Mouse (Mus musculus) kidney, postnatal 0 days (tissue): ENCODE measurements around the gene Map7d1. TPM values are rescaled to one million over a fixed set of nuclear protein-coding genes. Genes with fewer than 3 reads are reported as not detected.

Experiments
- ATAC-seq: fragments of 200-750 bp; cut with Nextera tagmentation; replicated peaks from 2 replicates; pipeline ENCODE4 v1.8.0; 2017; ENCODE audit warnings: low read depth, moderate number of reproducible peaks, moderate TSS enrichment, moderate library complexity; ENCODE audit not compliant: low FRiP score
- DNase-seq: peaks from one replicate; pipeline ENCODE4 v3.0.0-alpha.2; 2016; ENCODE audit warnings: low spot score
- H3K27ac ChIP-seq: fragments of 300-500 bp; sonication (generic); 2 replicates; pipeline ENCODE4 v1.5.1; 2014; ENCODE audit warnings: mild to moderate bottlenecking
- H3K27me3 ChIP-seq: fragments of 300-500 bp; sonication (generic); 2 replicates; pipeline ENCODE4 v1.6.1; 2014; ENCODE audit warnings: low read length, mixed read lengths; ENCODE audit not compliant: insufficient read depth
- H3K36me3 ChIP-seq: fragments of 300-500 bp; sonication (generic); 2 replicates; pipeline ENCODE4 v1.6.1; 2014; ENCODE audit warnings: low read length, mixed read lengths; ENCODE audit not compliant: insufficient read depth
- H3K4me1 ChIP-seq: fragments of 300-500 bp; sonication (generic); replicated peaks from 2 replicates; pipeline ENCODE4 v1.6.1; 2014; ENCODE audit warnings: antibody characterized with exemption, low read length, mixed read lengths; ENCODE audit not compliant: insufficient read depth
- H3K4me2 ChIP-seq: fragments of 300-500 bp; sonication (generic); 2 replicates; pipeline ENCODE4 v1.6.1; 2014; ENCODE audit warnings: mild to moderate bottlenecking, low read length, moderate library complexity, mixed read lengths
- H3K4me3 ChIP-seq: fragments of 300-500 bp; sonication (generic); replicated peaks from 2 replicates; pipeline ENCODE4 v1.5.1; 2014; ENCODE audit warnings: low read depth, low read length
- H3K9ac ChIP-seq: fragments of 300-500 bp; sonication (generic); 2 replicates; pipeline ENCODE4 v1.6.1; 2014; ENCODE audit warnings: low read depth, low read length
- H3K9me3 ChIP-seq: fragments of 300-500 bp; sonication (generic); replicated peaks from 2 replicates; pipeline ENCODE4 v1.6.1; 2016; ENCODE audit warnings: low read length, inconsistent platforms, mixed read lengths
- CTCF ChIP-seq: IDR thresholded peaks from 2 replicates; pipeline ENCODE4 v1.5.1; 2016; ENCODE audit warnings: antibody characterized with exemption, low read depth, mild to moderate bottlenecking, moderate library complexity
- WGBS: fragments of 180-500 bp; shearing (Covaris S2); extraction: QIAGEN DNeasy Blood & Tissue Kit; methylation state at CpG from one replicate; pipeline ENCODE4 v1.1.7; 2014; 5-methylcytosine and 5-hydroxymethylcytosine counted together
- polyA plus RNA-seq: library from polyadenylated mRNA; unstranded; fragments of >200 nt; fragmentation: Nextera tagmentation; extraction: Ambion mirVana; gene quantifications from 2 replicates; pipeline ENCODE4 v1.2.1, GENCODE M21; 2015

Gene Map7d1
- polyA plus RNA-seq, 1 experiment from 2014 or later, result 27.3 TPM

GRCm38 (mm10) chr4:126194216-126194615 is 61.9 kb downstream of the Map7d1 start:
- Histone ChIP-seq H3K36me3 (peaks cover 24% of the 10 kb centered on the region), H3K27me3 (no peaks in the 10 kb centered on the region), H3K4me2 (no peak overlapping the region), H3K4me1 (peaks cover 8% of the 10 kb centered on the region; the same call in 1 of the 2 replicates), H3K27ac (no peak overlapping the region), H3K9me3 (no peaks in the 10 kb centered on the region), H3K4me3 (no peak overlapping the region), H3K9ac (no peak overlapping the region)
- ATAC-seq (no peak), DNase-seq (no peak)
- TF ChIP-seq CTCF, result no peak

GRCm38 (mm10) chr4:126190636-126191035 is 65.5 kb downstream of the Map7d1 start:
- Histone ChIP-seq H3K9me3 (no peaks in the 10 kb centered on the region), H3K27me3 (no peaks in the 10 kb centered on the region), H3K36me3 (peaks cover 30% of the 10 kb centered on the region), H3K4me1 (no peaks in the 10 kb centered on the region), H3K4me3 (no peak overlapping the region), H3K9ac (no peak overlapping the region), H3K4me2 (no peak overlapping the region), H3K27ac (no peak overlapping the region)
- no peak for TF ChIP-seq CTCF
- ATAC-seq (no peak), DNase-seq (no peak)
- WGBS, result 89% methylated on average over 2 of the region's 2 CpGs

GRCm38 (mm10) chr4:126187096-126187495 is 69.0 kb downstream of the Map7d1 start:
- 81% methylated on average over 3 of the region's 3 CpGs for WGBS
- TF ChIP-seq CTCF, result no peak
- no peaks in the 10 kb centered on the region for H3K27me3 ChIP-seq
- no peak for ATAC-seq
- no peaks in the 10 kb centered on the region for H3K4me1 ChIP-seq
- no peak for DNase-seq
- no peaks in the 10 kb centered on the region for H3K9me3 ChIP-seq
- H3K9ac ChIP-seq, result no peak overlapping the region
- no peak overlapping the region for H3K27ac ChIP-seq
- no peak overlapping the region for H3K4me2 ChIP-seq
- H3K36me3 ChIP-seq, result peaks cover 12% of the 10 kb centered on the region
- no peak overlapping the region for H3K4me3 ChIP-seq

GRCm38 (mm10) chr4:126183034-126183433 is 73.1 kb downstream of the Map7d1 start:
- H3K9ac ChIP-seq, result no peak overlapping the region
- no peaks in the 10 kb centered on the region for H3K27me3 ChIP-seq
- H3K36me3 ChIP-seq, result peaks cover 21% of the 10 kb centered on the region; the same call in 1 of the 2 replicates
- no peaks in the 10 kb centered on the region for H3K4me1 ChIP-seq
- no peak for DNase-seq
- no peak overlapping the region for H3K4me2 ChIP-seq
- WGBS, result 83% methylated on average over 5 of the region's 5 CpGs
- no peak for ATAC-seq
- H3K27ac ChIP-seq, result no peak overlapping the region
- no peak overlapping the region for H3K4me3 ChIP-seq
- TF ChIP-seq CTCF, result no peak
- H3K9me3 ChIP-seq, result no peaks in the 10 kb centered on the region

Other genes with a start within 250 kb of the Map7d1 start
- 0.82 and 1.2 TPM in 2 replicates for gene Csf3r, start 231.8 kb downstream of the Map7d1 start, polyA plus RNA-seq
- gene Mrps15, start 209.4 kb downstream of the Map7d1 start, polyA plus RNA-seq, result 131 and 134 TPM in 2 replicates
- 13.6 and 16.2 TPM in 2 replicates for gene Oscp1, start 197.8 kb downstream of the Map7d1 start, polyA plus RNA-seq
- gene Lsm10, start 159.7 kb downstream of the Map7d1 start, polyA plus RNA-seq, result 58.5 and 59.0 TPM in 2 replicates
- gene Stk40, start 152.4 kb downstream of the Map7d1 start, polyA plus RNA-seq, result 27.1 and 28.7 TPM in 2 replicates
- gene Eva1b, start 108.6 kb downstream of the Map7d1 start, polyA plus RNA-seq, result 130 and 149 TPM in 2 replicates
- 9.2 and 9.7 TPM in 2 replicates for gene Sh3d21, start 92.9 kb downstream of the Map7d1 start, polyA plus RNA-seq
- 136 and 156 TPM in 2 replicates for gene Thrap3, start 53.6 kb downstream of the Map7d1 start, polyA plus RNA-seq
- gene Trappc3, start 6.0 kb upstream of the Map7d1 start, polyA plus RNA-seq, result 115 and 121 TPM in 2 replicates
- 7.9 and 8.1 TPM in 2 replicates for gene Col8a2, start 30.4 kb upstream of the Map7d1 start, polyA plus RNA-seq
- 64.5 and 65.2 TPM in 2 replicates for gene Adprhl2, start 65.4 kb upstream of the Map7d1 start, polyA plus RNA-seq
- gene Tekt2, start 69.3 kb upstream of the Map7d1 start, polyA plus RNA-seq, result 2.1 TPM in 2 replicates
- gene Ago3, start 173.2 kb upstream of the Map7d1 start, polyA plus RNA-seq, result 8.7 and 9.8 TPM in 2 replicates
- gene Ago1, start 212.2 kb upstream of the Map7d1 start, polyA plus RNA-seq, result 4.4 TPM in 2 replicates